Mouse (Mus musculus): ENCODE results near the gene Cdca4. TPM values are rescaled to one million over a fixed set of nuclear protein-coding genes. Genes with fewer than 3 reads are reported as not detected.

Cdca4 gene
- polyA plus RNA-seq, 1 experiment from 2014 or later: 56.6 TPM

DNA sequence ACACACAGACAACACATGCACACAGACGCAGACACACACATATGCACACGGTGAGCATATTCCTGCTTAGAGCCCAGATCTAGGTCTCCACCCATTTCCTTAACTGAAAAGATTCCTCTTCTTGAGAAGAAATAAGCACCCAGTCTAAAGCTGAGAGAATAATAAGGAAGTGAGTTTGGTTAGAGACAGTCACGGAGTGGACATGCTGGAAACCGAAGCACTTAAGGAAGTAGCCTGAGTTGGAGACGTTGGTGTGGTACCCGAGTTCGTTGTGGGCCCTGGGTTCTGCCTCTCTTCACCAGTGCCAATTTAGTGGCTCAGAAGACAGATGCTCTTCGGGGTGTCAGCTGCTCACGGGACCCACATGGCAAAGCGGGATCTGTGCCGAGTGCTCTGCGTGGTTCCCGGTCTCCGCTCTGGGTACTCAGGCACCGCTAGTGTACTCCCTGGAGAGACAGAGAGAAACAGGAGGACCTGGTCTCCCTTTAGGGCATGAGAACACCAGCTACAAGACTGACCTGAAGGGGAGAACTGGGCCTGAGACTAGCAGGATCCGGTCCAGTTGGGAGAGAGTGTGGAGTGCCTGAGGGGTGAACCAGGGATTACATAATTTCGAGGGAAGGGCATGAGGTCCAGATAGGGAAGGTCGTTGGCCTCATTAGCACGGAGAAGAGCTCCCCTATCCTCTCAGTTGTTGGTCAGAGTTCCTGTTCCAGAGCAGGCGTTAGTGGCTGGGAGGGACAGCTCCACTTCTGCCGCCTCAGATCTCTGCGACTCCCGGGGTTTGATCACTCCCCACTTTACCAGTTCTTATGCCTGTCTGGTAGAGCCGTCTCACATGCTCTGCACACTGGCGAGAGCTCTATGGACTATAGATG is 11.2 kb upstream of the Cdca4 start:
- ATAC-seq (replicated peaks; ENCODE audit: low FRiP score, low read depth): no peak
- H3K9me3 ChIP-seq (replicated peaks; ENCODE audit: low read length): no peaks in the 10 kb centered on the region
- H3K9ac ChIP-seq (ENCODE audit: low read depth, low read length): no peak overlapping the region
- H3K4me2 ChIP-seq (ENCODE audit: low read length): no peak overlapping the region
- TF ChIP-seq CTCF (IDR thresholded peaks at IDR 0.05; ENCODE audit: low read depth): no peak
- H3K27me3 ChIP-seq (ENCODE audit: insufficient read depth, low read length): no peaks in the 10 kb centered on the region
- DNase-seq (ENCODE audit: low spot score): no peak
- 76% methylated on average over 25 of the region's 25 CpGs for WGBS
- no peak overlapping the region for H3K27ac ChIP-seq
- no peaks in the 10 kb centered on the region for H3K4me1 ChIP-seq (replicated peaks; ENCODE audit: insufficient read depth, low read length)
- H3K36me3 ChIP-seq (ENCODE audit: insufficient read depth, low read length): no peaks in the 10 kb centered on the region
- H3K4me3 ChIP-seq (replicated peaks; ENCODE audit: low read depth, low read length): no peak overlapping the region

DNA sequence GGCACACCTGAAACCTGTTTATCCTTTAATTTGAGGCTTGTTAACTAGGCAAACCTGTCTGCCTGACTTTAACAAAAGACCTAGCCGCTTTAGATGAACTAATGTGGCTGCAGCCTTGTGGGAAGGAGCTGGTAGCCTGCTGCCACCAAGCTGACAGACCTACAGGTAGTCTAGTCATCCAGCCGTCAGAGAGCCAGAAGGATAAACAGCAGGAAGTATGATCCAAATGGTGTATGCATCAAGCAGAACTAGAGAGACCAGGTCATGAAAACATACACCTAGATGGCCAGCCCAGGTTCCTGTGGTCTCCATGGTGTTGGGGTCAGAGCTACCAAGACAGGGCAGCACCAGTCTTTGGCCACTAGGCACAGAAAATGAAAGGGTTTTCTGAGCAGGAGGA is 5.8 kb upstream of the Cdca4 start:
- WGBS: 69% methylated on average over 2 of the region's 2 CpGs
- TF ChIP-seq CTCF (IDR thresholded peaks at IDR 0.05; ENCODE audit: low read depth): no peak

DNA sequence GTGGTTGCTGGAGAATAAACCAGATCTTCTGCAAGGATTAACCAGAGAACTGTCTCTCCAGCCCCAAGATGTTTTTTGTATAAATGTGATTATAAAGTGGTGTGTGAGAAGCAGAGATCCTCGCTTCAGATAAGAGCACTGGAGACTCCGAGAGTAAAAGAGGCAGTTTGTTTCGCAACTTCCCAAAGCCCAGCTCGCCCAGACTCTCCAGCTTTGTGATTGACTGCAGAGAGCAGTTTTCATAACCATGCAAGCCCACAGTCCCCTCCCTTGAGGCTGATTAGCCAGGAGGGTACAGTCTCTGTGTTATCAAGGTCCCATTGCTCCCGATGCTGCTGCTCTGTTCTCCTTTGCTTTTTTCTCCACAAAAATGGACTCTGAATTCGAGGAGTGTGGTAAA is 4.3 kb upstream of the Cdca4 start:
- no peak for TF ChIP-seq CTCF (IDR thresholded peaks at IDR 0.05; ENCODE audit: low read depth)
- WGBS: 73% methylated on average over 6 of the region's 6 CpGs
- H3K9me3 ChIP-seq (replicated peaks; ENCODE audit: low read length): no peaks in the 10 kb centered on the region
- H3K27me3 ChIP-seq (ENCODE audit: insufficient read depth, low read length): no peaks in the 10 kb centered on the region
- no peaks in the 10 kb centered on the region for H3K36me3 ChIP-seq (ENCODE audit: insufficient read depth, low read length)
- no peak overlapping the region for H3K4me2 ChIP-seq (ENCODE audit: low read length)
- H3K27ac ChIP-seq: no peak overlapping the region
- H3K9ac ChIP-seq (ENCODE audit: low read depth, low read length): no peak overlapping the region
- no peak overlapping the region for H3K4me3 ChIP-seq (replicated peaks; ENCODE audit: low read depth, low read length)
- ATAC-seq (replicated peaks; ENCODE audit: low FRiP score, low read depth): no peak
- no peak for DNase-seq (ENCODE audit: low spot score)
- H3K4me1 ChIP-seq (replicated peaks; ENCODE audit: insufficient read depth, low read length): peaks cover 7% of the 10 kb centered on the region

More for the DNA sequence above, 5.8 kb upstream of the Cdca4 start:
- H3K4me2 ChIP-seq (ENCODE audit: low read length): no peak overlapping the region
- no peak overlapping the region for H3K4me3 ChIP-seq (replicated peaks; ENCODE audit: low read depth, low read length)
- H3K9ac ChIP-seq (ENCODE audit: low read depth, low read length): no peak overlapping the region
- ATAC-seq (replicated peaks; ENCODE audit: low FRiP score, low read depth) (no peak), DNase-seq (ENCODE audit: low spot score) (no peak)
- peaks cover 6% of the 10 kb centered on the region for H3K4me1 ChIP-seq (replicated peaks; ENCODE audit: insufficient read depth, low read length)
- no peak overlapping the region for H3K27ac ChIP-seq
- no peaks in the 10 kb centered on the region for H3K27me3 ChIP-seq (ENCODE audit: insufficient read depth, low read length)
- H3K36me3 ChIP-seq (ENCODE audit: insufficient read depth, low read length): no peaks in the 10 kb centered on the region
- no peaks in the 10 kb centered on the region for H3K9me3 ChIP-seq (replicated peaks; ENCODE audit: low read length)

DNA sequence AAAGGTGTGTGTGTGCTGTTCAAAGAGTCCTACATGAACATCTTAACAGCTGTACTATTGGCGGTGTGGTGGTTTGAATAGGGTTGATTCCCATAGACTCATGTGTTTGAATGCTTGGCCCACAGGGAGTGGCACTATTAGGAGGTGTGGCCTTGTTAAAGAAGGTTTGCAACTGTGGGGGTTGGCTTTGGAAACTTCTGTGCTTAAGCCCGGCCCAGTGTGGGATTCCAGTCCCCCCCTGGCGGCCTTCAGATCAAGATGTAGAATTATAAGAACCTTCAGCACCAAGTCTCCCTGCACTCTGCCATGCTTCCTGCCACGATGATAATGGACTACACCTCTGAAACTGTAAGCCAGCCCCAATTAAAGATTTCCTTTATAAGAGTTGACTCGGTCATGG is 3.2 kb upstream of the Cdca4 start:
- no peak overlapping the region for H3K4me2 ChIP-seq (ENCODE audit: low read length)
- peaks cover 14% of the 10 kb centered on the region for H3K4me1 ChIP-seq (replicated peaks; ENCODE audit: insufficient read depth, low read length)
- ATAC-seq (replicated peaks; ENCODE audit: low FRiP score, low read depth) (no peak), DNase-seq (ENCODE audit: low spot score) (no peak)
- no peak for TF ChIP-seq CTCF (IDR thresholded peaks at IDR 0.05; ENCODE audit: low read depth)
- no peaks in the 10 kb centered on the region for H3K27me3 ChIP-seq (ENCODE audit: insufficient read depth, low read length)
- 96% methylated on average over 5 of the region's 5 CpGs for WGBS
- no peak overlapping the region for H3K4me3 ChIP-seq (replicated peaks; ENCODE audit: low read depth, low read length)
- no peak overlapping the region for H3K9ac ChIP-seq (ENCODE audit: low read depth, low read length)
- no peaks in the 10 kb centered on the region for H3K9me3 ChIP-seq (replicated peaks; ENCODE audit: low read length)
- H3K27ac ChIP-seq: no peak overlapping the region
- H3K36me3 ChIP-seq (ENCODE audit: insufficient read depth, low read length): 0 out of 2 replicates have a peak, but pooled peaks cover 3% of the 10 kb centered on the region

- Histone ChIP-seq H3K4me2 (ENCODE audit: low read length) (peak overlapping the region; percentile 82), H3K9me3 (replicated peaks; ENCODE audit: low read length) (no peaks in the 10 kb centered on the region), H3K36me3 (ENCODE audit: insufficient read depth, low read length) (0 out of 2 replicates have a peak, but pooled peaks cover 4% of the 10 kb centered on the region), H3K4me1 (replicated peaks; ENCODE audit: insufficient read depth, low read length) (peaks cover 22% of the 10 kb centered on the region), H3K27me3 (ENCODE audit: insufficient read depth, low read length) (no peaks in the 10 kb centered on the region), H3K4me3 (replicated peaks; ENCODE audit: low read depth, low read length) (peak overlapping the region; percentile 87; the same call in 1 of the 2 replicates), H3K27ac (no peak overlapping the region), H3K9ac (ENCODE audit: low read depth, low read length) (peak overlapping the region; percentile 94)
- TF ChIP-seq CTCF (IDR thresholded peaks at IDR 0.05; ENCODE audit: low read depth): no peak
- ATAC-seq (replicated peaks; ENCODE audit: low FRiP score, low read depth) (no peak), DNase-seq (ENCODE audit: low spot score) (no peak)
- WGBS: 86% methylated on average over 3 of the region's 3 CpGs
These were observed 1.3 kb upstream of the Cdca4 start for GRCm38 (mm10) chr12:112830570-112830969.

DNA sequence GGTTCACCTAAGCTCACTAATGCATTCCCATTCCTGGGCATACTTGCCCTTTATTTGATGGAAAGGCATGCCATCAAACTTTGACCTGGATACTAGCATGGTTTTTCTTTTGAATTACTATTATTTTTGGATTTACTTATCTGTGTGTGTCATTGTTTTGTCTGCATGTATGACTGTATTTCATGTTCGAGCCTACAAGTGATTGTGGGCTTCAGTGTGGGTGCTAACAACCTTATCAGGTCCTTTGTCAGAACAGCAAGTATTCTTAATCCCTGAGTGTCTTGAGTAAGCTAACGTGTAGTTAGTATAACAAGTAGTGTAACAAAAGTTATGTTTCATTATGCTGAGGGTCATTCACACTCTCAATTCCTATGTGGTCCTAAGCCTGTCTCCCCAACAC is 918 bp upstream of the Cdca4 start:
- peak overlapping the region; percentile 82 for H3K4me2 ChIP-seq (ENCODE audit: low read length)
- H3K9me3 ChIP-seq (replicated peaks; ENCODE audit: low read length): no peaks in the 10 kb centered on the region
- DNase-seq (ENCODE audit: low spot score) (no peak), ATAC-seq (replicated peaks; ENCODE audit: low FRiP score, low read depth) (no peak)
- peaks cover 22% of the 10 kb centered on the region for H3K4me1 ChIP-seq (replicated peaks; ENCODE audit: insufficient read depth, low read length)
- WGBS: 23% methylated on average over 2 of the region's 2 CpGs
- peak overlapping the region; percentile 77 for H3K27ac ChIP-seq
- H3K36me3 ChIP-seq (ENCODE audit: insufficient read depth, low read length): 0 out of 2 replicates have a peak, but pooled peaks cover 4% of the 10 kb centered on the region
- TF ChIP-seq CTCF (IDR thresholded peaks at IDR 0.05; ENCODE audit: low read depth): no peak
- H3K27me3 ChIP-seq (ENCODE audit: insufficient read depth, low read length): no peaks in the 10 kb centered on the region
- peak overlapping the region; percentile 87 for H3K4me3 ChIP-seq (replicated peaks; ENCODE audit: low read depth, low read length)
- peak overlapping the region; percentile 94 for H3K9ac ChIP-seq (ENCODE audit: low read depth, low read length)
